Mouse (Mus musculus) T-helper 1 cell (primary cell): ENCODE measurements at regions not wholly inside any gene's neighbourhood (a gene's known extent, or its start where the extent isn't known, plus 50 kb on each side); places are given as distances from the start of the nearest gene placed in this dataset.

Experiments
- in situ Hi-C: fragments of 300-600 bp; cut with MboI, MseI; formaldehyde crosslinking; loops from one replicate; pipeline ENCODE4 v1.15.1; 2025; ENCODE audit warnings: high pct_unique_total_duplicates

GRCm38 (mm10) chr6:14298167-14298566 lies 426.8 kb upstream of the 2610001J05Rik start:
- in situ Hi-C loops, result no loop called here

- in situ Hi-C loops, result no loop called here
These were observed 426.1 kb upstream of the 2610001J05Rik start for GRCm38 (mm10) chr6:14297428-14297827.

DNA sequence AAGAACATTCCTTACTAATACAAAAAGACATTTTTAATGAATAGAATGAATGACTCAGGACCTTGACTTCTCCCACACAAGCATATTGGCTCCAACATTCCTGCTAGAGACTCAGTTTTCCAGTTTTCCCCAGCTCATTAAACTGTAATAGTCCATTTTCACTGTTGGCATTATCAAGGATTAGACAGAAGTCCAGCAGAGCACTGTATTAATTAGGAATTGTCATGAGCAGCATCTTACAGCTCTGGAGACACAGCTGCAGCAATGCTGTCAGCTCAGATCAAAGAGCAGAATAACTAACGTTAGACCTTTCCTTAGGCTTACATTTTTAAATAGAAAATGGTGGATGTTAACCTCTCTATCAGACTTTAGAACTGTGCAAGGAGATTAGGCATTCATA lies 419.5 kb upstream of the 2610001J05Rik start:
- in situ Hi-C loops, result no loop called here

DNA sequence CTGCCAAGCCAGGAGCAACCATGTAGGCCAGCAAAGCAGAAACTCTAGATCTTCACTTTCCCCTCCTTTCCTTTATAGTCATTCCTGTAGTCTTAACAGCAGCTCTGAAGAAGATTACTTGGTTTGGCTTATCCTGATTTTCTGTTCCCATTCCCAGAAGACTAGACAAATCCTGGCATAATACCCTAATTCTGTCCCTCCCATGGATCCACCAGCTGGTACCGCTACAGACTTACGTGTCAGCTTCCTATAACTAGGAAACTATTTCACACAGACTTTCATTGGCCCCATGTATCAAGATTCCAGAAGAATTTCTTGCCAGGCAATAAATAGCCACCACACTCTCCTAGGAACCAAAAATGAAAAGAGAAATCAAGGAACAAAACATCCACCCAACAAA lies 410.2 kb upstream of the 2610001J05Rik start:
- in situ Hi-C loops, result no loop called here

GRCm38 (mm10) chr6:14261941-14262340 lies 390.6 kb upstream of the 2610001J05Rik start:
- in situ Hi-C loops, result no loop called here

DNA sequence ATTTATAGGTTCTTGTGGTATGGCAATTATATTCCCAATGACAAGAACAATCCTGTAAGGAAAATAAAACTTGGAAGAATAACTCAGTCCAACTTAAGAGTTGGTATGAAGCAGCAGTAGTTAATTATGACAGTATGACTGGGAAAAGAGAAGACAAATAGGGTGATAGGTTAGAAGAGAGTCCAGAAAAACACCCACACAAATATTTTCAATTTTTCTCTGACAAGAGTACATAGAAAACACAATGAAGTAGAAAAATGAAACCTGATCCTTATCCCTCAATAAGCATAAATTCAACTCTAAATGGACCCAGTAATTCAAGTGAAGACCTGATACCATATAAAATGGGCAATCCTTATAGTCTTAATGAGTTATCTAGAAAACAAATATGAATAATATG lies 369.0 kb upstream of the 2610001J05Rik start:
- in situ Hi-C loops, result no loop called here

DNA sequence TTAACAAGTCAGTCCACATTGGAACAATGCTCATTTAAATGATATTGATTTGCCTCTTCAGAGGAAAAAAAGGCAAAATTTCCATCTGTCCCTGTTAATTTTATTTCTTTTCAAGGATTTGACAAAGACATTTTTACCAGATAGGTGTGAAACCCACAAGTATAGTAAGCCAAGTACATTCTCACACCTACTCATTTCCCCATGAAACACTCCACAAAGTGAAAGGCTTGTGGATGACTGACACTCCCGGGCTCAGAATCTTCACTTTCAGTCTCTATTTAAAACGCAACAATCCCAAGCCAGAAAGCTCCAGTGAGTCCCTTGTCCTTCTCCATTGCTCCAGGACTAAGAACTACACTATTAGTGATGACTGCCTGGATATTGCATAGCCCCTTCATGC lies 367.8 kb upstream of the 2610001J05Rik start:
- in situ Hi-C loops, result no loop called here

DNA sequence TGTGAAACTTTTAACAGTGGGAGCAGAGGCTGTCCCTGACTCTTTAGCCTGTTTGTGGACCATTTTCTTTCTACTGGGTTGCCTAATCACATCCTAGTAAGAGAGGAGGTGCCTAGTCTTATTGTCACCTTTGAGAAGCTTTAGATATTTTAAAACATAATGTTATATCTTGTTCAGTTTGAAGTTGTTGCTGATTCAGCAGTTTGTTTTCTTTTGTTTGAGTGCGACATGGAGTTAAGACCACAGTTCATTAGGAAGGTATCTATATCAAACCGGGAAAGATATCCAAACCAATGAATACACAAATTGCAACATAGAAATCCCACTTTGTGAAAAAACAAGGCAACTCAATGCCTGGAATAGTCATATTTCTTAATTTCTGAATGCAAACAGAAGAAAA lies 359.5 kb upstream of the 2610001J05Rik start:
- in situ Hi-C loops, result no loop called here

DNA sequence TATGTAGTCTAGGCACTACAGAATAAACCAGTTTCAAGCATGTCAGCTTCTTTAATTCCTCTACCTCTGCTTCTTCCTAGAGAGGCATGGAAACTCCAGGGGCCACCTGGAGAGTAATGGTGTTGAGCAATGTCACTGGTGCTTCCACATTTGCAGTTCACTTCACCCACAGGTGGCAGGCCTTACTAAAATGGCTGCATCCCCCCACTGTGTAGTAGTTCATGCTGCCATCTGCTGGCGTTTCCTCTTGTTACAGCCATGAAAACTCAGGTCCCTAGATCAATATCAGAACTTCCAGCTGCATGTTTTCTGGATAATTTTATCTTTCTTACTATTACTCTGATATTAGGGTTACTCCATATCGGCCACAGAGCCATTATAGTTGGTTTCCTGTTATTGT lies 336.2 kb upstream of the 2610001J05Rik start:
- in situ Hi-C loops, result loop anchor here (25.0 kb wide), 1 partner anchor 420 kb away; no protein-coding TSS in a partner anchor

DNA sequence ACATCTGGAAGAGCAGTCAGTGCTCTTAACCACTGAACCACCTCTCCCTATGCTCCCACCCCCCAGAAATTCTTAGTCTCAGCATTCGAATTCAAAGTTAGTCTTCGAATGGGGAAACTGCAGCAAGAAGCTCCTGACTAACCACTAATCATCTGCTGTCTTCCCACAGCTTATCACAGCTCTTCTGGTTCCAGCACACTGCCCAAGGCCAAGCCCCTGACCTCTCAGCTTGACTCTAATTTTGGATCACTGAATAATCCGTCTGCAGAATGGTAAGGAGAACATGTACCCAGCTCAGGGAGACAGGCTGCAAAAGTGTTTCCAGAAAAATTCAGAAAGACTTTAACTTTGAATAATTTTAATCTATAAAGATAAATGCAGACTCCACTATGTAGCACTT lies 325.8 kb upstream of the 2610001J05Rik start:
- in situ Hi-C loops, result no loop called here

DNA sequence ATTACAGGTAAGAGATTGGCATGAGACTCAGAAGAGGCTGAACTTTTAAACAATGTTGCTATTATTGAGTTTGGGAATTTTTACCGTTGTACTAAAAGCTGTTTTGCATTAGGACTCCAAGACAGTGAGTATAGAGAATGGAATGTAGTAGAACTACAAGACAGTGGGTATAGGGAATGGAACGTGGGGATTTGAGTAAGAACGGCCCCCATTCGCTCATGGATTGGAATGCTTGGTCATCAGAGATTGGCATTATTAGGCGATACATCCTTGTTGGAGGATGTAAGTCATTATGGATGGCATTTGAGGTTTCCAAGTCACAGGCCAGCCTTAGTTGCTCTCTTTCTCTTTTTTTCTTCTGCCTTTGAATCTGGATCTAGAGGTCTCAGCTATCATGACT lies 324.0 kb upstream of the 2610001J05Rik start:
- in situ Hi-C loops, result no loop called here

- in situ Hi-C loops, result no loop called here
These were observed 320.2 kb upstream of the 2610001J05Rik start for GRCm38 (mm10) chr6:14191387-14192023.

GRCm38 (mm10) chr6:14185921-14186420 lies 314.7 kb upstream of the 2610001J05Rik start:
- in situ Hi-C loops, result no loop called here

DNA sequence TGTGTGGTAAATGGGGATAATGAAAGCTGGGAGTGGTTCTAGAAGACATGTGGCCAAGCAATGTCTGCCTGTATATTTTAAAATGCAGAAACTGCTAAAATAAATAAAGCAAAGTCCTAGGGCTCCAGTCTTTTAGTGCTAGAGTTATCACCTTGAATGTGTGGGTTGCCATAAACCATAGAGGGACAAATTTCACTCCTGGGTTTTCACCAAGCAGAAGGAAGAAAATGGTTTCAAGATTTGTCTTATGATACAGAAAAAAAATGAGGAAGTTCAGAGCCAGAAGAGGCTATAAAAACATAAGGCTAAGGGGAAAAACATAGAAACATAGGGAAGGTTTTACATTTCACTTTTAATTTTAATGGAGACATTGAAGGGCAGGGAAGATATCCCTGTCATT lies 276.1 kb upstream of the 2610001J05Rik start:
- in situ Hi-C loops, result no loop called here

- in situ Hi-C loops, result no loop called here
These were observed 275.1 kb upstream of the 2610001J05Rik start for GRCm38 (mm10) chr6:14146394-14146793.

- in situ Hi-C loops, result no loop called here
These were observed 270.9 kb upstream of the 2610001J05Rik start for GRCm38 (mm10) chr6:14142107-14142751.

DNA sequence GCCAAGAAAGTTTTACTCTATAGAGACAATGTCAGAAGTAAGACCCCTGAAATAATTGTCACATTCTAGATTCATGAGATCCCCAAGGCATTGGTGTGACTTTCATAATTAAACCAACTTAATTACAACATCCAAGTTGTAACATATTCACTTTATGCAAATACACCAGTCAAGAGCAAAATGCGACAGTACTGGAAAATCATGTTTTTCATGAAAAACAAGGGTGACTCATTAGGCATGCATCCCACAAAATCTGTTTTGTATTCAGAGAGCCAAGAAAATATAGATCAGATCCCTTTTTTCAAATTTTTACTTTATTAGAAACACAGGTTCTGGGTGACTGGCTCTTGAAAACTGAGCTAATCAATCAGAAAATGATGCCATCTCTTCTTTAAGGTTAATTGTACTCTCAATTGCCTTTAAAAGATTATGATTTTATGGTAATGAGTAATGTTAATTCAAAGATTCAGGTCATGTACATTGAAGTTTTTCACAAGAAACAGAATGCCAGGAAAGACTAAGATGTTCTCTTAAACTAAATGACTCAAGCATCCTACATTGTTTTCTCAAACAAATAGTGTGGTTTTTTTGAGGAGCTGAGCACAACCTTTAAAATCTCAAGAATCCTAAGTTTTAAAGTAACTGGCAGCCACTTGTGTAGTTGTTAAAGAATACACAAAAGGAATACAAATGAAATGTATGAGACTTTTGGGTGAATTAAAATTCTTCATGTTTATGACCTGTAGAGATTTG lies 259.2 kb upstream of the 2610001J05Rik start:
- in situ Hi-C loops, result no loop called here

- in situ Hi-C loops, result loop anchor here (10.0 kb wide), 1 partner anchor 1905 kb away; no protein-coding TSS in a partner anchor
These were observed 258.1 kb upstream of the 2610001J05Rik start for GRCm38 (mm10) chr6:14129394-14129793.

GRCm38 (mm10) chr6:14122311-14122710 lies 251.0 kb upstream of the 2610001J05Rik start:
- in situ Hi-C loops, result loop anchor here (10.0 kb wide), 1 partner anchor 1912 kb away; no protein-coding TSS in a partner anchor

GRCm38 (mm10) chr6:14121479-14121878 lies 250.2 kb upstream of the 2610001J05Rik start:
- in situ Hi-C loops, result loop anchor here (10.0 kb wide), 1 partner anchor 1913 kb away; no protein-coding TSS in a partner anchor

DNA sequence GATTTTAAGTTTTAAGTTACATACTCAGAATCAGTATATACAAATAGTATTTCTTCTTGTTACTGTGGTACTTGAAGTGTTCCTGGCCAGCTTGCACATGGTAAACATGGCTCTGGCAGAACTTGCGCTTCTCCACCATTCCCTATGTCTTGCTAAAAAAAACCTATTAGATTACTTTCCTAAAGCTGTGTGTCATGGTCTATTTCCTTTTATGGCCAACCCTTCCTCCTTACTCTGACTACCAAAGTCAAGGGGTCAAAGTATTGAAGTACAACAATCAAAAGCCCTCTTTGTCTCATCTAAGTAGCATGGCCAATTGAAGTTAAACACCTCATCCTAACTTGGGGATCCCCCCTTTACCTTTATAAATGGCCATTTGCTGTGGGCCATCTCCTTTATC lies 223.6 kb upstream of the 2610001J05Rik start:
- in situ Hi-C loops, result no loop called here

DNA sequence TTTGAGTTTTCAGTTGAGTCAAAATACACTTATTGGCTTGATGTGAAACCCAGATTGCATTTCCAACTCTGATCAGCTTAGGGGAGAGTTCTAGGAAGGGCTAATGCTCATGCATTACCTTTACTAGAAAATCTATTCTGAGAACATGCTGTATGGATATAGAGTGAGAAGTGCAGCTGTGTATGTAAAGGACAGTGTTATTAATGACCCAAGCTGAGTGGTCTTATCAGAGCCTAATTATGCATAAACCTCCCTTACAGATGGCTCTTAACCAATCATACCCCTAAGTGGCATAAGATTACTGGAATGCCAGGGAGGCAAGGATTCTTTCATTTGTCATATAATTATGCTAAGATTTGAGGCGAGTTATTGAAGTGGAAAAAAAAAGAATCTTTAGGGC lies 210.6 kb upstream of the 2610001J05Rik start:
- in situ Hi-C loops, result no loop called here
